Mouse (Mus musculus): Measurements from ENCODE around the gene Lrp5. TPM values are rescaled to one million over a fixed set of nuclear protein-coding genes. Genes with fewer than 3 reads are reported as not detected.
"Not testable (repeated sequence)": the region's sequence is repeated elsewhere in the genome, so short reads cannot be mapped to it uniquely, and the experiment has no call there.

Gene Lrp5
- polyA plus RNA-seq, 1 experiment from 2014 or later, result 5.3 TPM

DNA sequence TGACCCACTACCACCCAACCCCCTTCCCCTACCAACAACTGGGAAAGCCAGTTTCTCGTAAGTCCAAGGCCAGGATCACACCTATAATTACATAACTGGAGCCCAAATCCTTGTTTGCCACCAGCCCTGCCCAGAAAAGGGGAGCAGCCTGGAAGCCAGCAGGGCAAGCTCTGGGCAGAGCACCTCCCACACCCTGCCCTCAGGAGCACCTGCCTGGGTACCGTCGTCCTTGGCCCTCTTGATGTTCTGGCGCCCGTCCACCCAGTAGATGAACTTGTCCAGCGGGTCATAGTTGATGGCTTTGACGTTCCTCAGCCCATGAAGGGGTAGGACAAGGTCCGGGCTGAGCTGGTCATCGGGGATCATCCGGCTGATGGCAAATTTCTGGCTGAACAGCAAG is 76.5 kb downstream of the Lrp5 start:
- Histone ChIP-seq H3K27me3 (ENCODE audit: control insufficient read depth, insufficient read depth, low read length) (no peaks in the 10 kb centered on the region), H3K27ac (ENCODE audit: low read depth, low read length) (no peak overlapping the region), H3K4me2 (no peak overlapping the region), H3K36me3 (ENCODE audit: control insufficient read depth, insufficient read depth, low read length) (peaks cover 8% of the 10 kb centered on the region; the same call in 1 of the 2 replicates), H3K4me3 (ENCODE audit: low read depth, low read length) (no peak overlapping the region), H3K4me1 (ENCODE audit: control insufficient read depth, insufficient read depth, low read length) (peaks cover 6% of the 10 kb centered on the region), H3K9ac (ENCODE audit: low read depth, low read length) (no peak overlapping the region), H3K9me3 (replicated peaks; ENCODE audit: control insufficient read depth, low read length) (no peaks in the 10 kb centered on the region)
- WGBS (ENCODE audit: insufficient replicate concordance), result 94% methylated on average over 10 of the region's 10 CpGs
- no peak for ATAC-seq (replicated peaks; ENCODE audit: insufficient number of reproducible peaks, low FRiP score, low TSS enrichment)

DNA sequence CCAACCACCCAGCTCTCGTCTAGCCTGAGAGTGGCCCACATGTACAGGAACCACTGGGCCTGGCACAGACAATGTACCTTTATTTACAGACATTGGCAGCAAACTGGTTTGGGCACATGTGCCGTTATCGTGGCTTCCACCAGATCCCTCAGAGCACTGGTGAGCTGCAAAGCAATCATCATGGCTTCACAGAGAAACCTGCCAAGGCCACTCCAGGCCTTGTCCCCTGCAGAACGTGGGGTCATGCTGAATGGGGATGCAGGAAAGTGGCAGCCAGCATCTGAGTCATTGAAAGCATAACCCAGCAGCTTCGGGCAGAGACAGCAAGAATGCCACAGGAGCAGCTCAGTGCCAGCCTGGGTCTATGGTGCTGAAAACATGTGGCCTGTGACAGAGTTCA is 92.0 kb downstream of the Lrp5 start:
- no peak overlapping the region for H3K9ac ChIP-seq (ENCODE audit: low read depth, low read length)
- H3K27me3 ChIP-seq (ENCODE audit: control insufficient read depth, insufficient read depth, low read length), result no peaks in the 10 kb centered on the region
- H3K27ac ChIP-seq (ENCODE audit: low read depth, low read length), result no peak overlapping the region
- H3K36me3 ChIP-seq (ENCODE audit: control insufficient read depth, insufficient read depth, low read length), result peaks cover 24% of the 10 kb centered on the region
- ATAC-seq (replicated peaks; ENCODE audit: insufficient number of reproducible peaks, low FRiP score, low TSS enrichment), result no peak
- H3K4me2 ChIP-seq, result no peak overlapping the region
- 90% methylated on average over 5 of the region's 5 CpGs for WGBS (ENCODE audit: insufficient replicate concordance)
- H3K4me1 ChIP-seq (ENCODE audit: control insufficient read depth, insufficient read depth, low read length), result peaks cover 4% of the 10 kb centered on the region; the same call in 1 of the 2 replicates
- H3K4me3 ChIP-seq (ENCODE audit: low read depth, low read length), result no peak overlapping the region
- no peaks in the 10 kb centered on the region for H3K9me3 ChIP-seq (replicated peaks; ENCODE audit: control insufficient read depth, low read length)

DNA sequence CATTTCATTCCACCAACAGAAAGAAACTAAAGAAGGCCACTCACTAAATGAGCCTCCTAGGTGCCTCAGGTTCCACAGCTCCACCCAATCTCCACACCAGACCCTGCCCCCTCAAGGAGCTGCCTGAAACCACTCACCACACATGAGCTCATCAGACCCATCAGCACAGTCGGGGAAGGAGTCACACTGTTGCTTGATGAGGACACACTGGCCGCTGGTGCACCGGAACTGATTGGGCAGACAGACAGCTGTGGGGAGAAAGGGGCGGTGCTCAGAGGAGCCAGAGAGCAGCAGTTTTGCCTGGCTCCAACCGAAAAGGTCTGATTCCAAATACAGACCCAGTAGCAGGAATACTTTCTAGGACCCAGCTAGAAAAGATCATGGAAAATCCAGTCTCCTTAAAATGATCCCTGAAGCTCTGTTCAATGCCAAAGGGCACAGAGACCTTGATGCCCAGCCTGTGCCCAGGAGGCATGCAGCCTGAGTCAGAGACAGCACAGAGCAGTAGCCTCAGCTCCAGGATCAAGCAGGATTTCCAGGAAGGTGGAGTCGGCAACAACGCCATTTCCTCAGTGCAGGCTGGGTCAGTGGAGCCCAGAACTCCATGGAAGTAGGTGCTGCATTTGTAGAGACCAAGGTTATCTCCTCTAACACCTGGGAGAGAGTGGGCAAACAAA is 92.8 kb downstream of the Lrp5 start:
- WGBS (ENCODE audit: insufficient replicate concordance), result 76% methylated on average over 7 of the region's 7 CpGs
- Histone ChIP-seq H3K4me2 (no peak overlapping the region), H3K4me1 (ENCODE audit: control insufficient read depth, insufficient read depth, low read length) (peaks cover 4% of the 10 kb centered on the region; the same call in 1 of the 2 replicates), H3K9me3 (replicated peaks; ENCODE audit: control insufficient read depth, low read length) (no peaks in the 10 kb centered on the region), H3K27ac (ENCODE audit: low read depth, low read length) (no peak overlapping the region), H3K27me3 (ENCODE audit: control insufficient read depth, insufficient read depth, low read length) (no peaks in the 10 kb centered on the region), H3K4me3 (ENCODE audit: low read depth, low read length) (no peak overlapping the region), H3K36me3 (ENCODE audit: control insufficient read depth, insufficient read depth, low read length) (peaks cover 27% of the 10 kb centered on the region), H3K9ac (ENCODE audit: low read depth, low read length) (no peak overlapping the region)
- ATAC-seq (replicated peaks; ENCODE audit: insufficient number of reproducible peaks, low FRiP score, low TSS enrichment), result no peak

DNA sequence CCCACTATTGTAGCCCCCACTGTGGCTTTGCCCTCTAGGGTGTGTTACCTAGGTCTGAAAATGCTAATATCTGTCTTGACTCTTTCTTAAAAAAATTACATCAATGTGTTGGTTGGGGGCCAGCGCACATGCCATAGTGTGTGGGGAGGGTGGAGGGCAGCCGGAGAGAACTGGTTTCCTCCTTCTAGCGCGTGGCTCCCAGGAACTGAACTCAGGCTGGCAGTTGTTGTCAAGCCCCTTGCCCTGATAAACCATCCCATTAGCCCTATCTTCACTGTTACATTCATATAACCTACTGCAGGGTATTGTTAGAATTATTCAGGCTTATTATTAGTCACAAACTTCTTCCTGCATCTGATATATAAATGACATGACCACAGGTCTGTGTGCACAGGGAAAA is 96.4 kb downstream of the Lrp5 start:
- no peak overlapping the region for H3K27ac ChIP-seq (ENCODE audit: low read depth, low read length)
- no peak overlapping the region for H3K4me3 ChIP-seq (ENCODE audit: low read depth, low read length)
- H3K9ac ChIP-seq (ENCODE audit: low read depth, low read length), result no peak overlapping the region
- no peaks in the 10 kb centered on the region for H3K27me3 ChIP-seq (ENCODE audit: control insufficient read depth, insufficient read depth, low read length)
- H3K4me2 ChIP-seq, result no peak overlapping the region
- 86% methylated on average over 4 of the region's 4 CpGs for WGBS (ENCODE audit: insufficient replicate concordance)
- no peaks in the 10 kb centered on the region for H3K9me3 ChIP-seq (replicated peaks; ENCODE audit: control insufficient read depth, low read length)
- H3K4me1 ChIP-seq (ENCODE audit: control insufficient read depth, insufficient read depth, low read length), result peaks cover 4% of the 10 kb centered on the region; the same call in 1 of the 2 replicates
- H3K36me3 ChIP-seq (ENCODE audit: control insufficient read depth, insufficient read depth, low read length), result peaks cover 22% of the 10 kb centered on the region
- ATAC-seq (replicated peaks; ENCODE audit: insufficient number of reproducible peaks, low FRiP score, low TSS enrichment), result no peak

DNA sequence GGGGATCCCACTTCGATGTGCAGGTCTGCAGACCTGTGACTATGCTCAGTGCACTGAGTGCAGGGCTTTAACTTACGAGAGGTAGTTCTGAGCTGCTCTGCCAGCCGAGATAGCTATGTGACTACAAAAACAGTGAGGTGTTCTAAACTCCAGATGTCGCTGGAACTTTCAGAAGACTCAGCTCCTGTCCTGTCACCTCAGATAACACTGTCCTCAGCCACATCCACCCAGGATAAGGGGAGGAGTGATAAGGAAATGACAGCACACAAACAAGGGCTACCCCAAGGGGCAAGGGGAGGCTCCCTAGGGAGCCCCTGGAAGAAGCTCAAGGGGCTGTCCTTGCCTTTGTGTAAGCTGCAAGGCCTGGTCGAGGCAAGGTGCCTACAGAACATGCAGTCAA is 96.8 kb downstream of the Lrp5 start:
- H3K27me3 ChIP-seq (ENCODE audit: control insufficient read depth, insufficient read depth, low read length), result no peaks in the 10 kb centered on the region
- no peak overlapping the region for H3K27ac ChIP-seq (ENCODE audit: low read depth, low read length)
- ATAC-seq (replicated peaks; ENCODE audit: insufficient number of reproducible peaks, low FRiP score, low TSS enrichment), result no peak
- 35% methylated on average over 5 of the region's 5 CpGs for WGBS (ENCODE audit: insufficient replicate concordance)
- no peak overlapping the region for H3K4me2 ChIP-seq
- H3K4me1 ChIP-seq (ENCODE audit: control insufficient read depth, insufficient read depth, low read length), result peaks cover 4% of the 10 kb centered on the region; the same call in 1 of the 2 replicates
- no peak overlapping the region for H3K9ac ChIP-seq (ENCODE audit: low read depth, low read length)
- H3K36me3 ChIP-seq (ENCODE audit: control insufficient read depth, insufficient read depth, low read length), result peaks cover 19% of the 10 kb centered on the region
- no peaks in the 10 kb centered on the region for H3K9me3 ChIP-seq (replicated peaks; ENCODE audit: control insufficient read depth, low read length)
- no peak overlapping the region for H3K4me3 ChIP-seq (ENCODE audit: low read depth, low read length)

DNA sequence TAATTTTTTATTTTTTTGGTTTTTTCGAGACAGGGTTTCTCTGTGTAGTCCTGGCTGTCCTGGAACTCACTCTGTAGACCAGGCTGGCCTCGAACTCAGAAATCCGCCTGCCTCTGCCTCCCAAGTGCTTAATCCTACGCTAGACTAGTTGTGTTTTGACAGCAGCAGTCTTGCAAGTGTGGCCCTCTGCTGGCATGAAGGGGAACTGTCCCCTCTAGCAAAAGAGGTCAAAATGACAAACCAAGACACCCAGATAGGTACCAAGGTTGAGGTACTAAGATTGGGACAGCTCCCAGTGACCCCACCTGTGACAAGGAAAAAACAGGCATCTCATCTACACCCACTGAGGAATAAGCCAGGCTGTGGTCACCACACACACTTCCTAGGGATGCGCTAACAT is 98.6 kb downstream of the Lrp5 start:
- not testable (repeated sequence) for H3K4me3 ChIP-seq (ENCODE audit: low read depth, low read length); H3K27ac ChIP-seq (ENCODE audit: low read depth, low read length); H3K27me3 ChIP-seq (ENCODE audit: control insufficient read depth, insufficient read depth, low read length); H3K9ac ChIP-seq (ENCODE audit: low read depth, low read length); H3K9me3 ChIP-seq (replicated peaks; ENCODE audit: control insufficient read depth, low read length); ATAC-seq (replicated peaks; ENCODE audit: insufficient number of reproducible peaks, low FRiP score, low TSS enrichment); H3K4me1 ChIP-seq (ENCODE audit: control insufficient read depth, insufficient read depth, low read length); H3K4me2 ChIP-seq
- H3K36me3 ChIP-seq (ENCODE audit: control insufficient read depth, insufficient read depth, low read length), result peaks cover 14% of the 10 kb centered on the region
- WGBS (ENCODE audit: insufficient replicate concordance), result 91% methylated on average over 5 of the region's 5 CpGs

DNA sequence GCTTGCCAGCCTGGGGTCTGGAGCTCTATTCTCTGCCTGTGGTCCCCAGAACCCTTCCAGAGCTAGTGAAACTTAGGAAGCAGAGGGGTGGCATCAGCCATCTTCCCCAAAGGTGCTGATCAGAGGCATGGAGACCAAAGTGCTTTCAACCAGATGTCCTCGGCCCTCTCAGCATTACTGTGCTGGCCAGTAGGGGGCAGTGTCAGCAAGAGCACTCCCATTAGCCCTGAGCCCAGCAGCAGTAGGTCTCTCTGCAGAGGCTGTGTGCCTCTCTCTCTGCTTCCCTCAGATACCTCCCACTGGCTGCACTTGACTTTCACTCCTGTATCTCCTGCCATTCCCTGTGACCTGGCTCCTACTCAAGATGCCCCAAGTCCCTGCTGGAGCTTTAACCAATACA is 99.8 kb downstream of the Lrp5 start:
- peaks cover 14% of the 10 kb centered on the region for H3K36me3 ChIP-seq (ENCODE audit: control insufficient read depth, insufficient read depth, low read length)
- 35% methylated on average over 1 of the region's 1 CpGs for WGBS (ENCODE audit: insufficient replicate concordance)
- ATAC-seq (replicated peaks; ENCODE audit: insufficient number of reproducible peaks, low FRiP score, low TSS enrichment), result no peak

DNA sequence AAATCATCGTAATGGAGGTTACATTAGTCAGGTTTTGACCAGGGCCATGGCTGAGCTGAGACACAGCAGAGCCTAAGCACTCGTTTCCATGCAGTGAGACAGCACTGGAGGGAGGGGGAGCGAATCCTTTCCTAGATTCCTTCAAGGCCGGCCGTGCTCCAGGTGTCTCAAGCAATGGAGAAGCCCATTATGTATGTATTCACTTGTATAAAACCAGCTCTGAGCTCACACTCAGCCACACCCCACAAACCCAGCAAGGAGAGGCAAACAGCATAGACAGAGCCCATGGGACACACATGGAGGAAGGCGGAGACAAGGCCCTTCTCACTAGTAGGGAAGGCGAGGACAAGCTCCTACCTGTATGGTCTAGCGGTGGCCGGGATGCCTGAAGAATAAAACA is 100.3 kb downstream of the Lrp5 start:
- no peaks in the 10 kb centered on the region for H3K9me3 ChIP-seq (replicated peaks; ENCODE audit: control insufficient read depth, low read length)
- peaks cover 4% of the 10 kb centered on the region; the same call in 1 of the 2 replicates for H3K4me1 ChIP-seq (ENCODE audit: control insufficient read depth, insufficient read depth, low read length)
- no peak for ATAC-seq (replicated peaks; ENCODE audit: insufficient number of reproducible peaks, low FRiP score, low TSS enrichment)
- no peak overlapping the region for H3K4me2 ChIP-seq
- H3K27me3 ChIP-seq (ENCODE audit: control insufficient read depth, insufficient read depth, low read length), result no peaks in the 10 kb centered on the region
- no peak overlapping the region for H3K27ac ChIP-seq (ENCODE audit: low read depth, low read length)
- H3K9ac ChIP-seq (ENCODE audit: low read depth, low read length), result no peak overlapping the region
- H3K4me3 ChIP-seq (ENCODE audit: low read depth, low read length), result no peak overlapping the region
- peaks cover 14% of the 10 kb centered on the region for H3K36me3 ChIP-seq (ENCODE audit: control insufficient read depth, insufficient read depth, low read length)
- WGBS (ENCODE audit: insufficient replicate concordance), result 87% methylated on average over 9 of the region's 9 CpGs

More for the DNA sequence above, 99.8 kb downstream of the Lrp5 start:
- Histone ChIP-seq H3K9ac (ENCODE audit: low read depth, low read length) (no peak overlapping the region), H3K27ac (ENCODE audit: low read depth, low read length) (no peak overlapping the region), H3K27me3 (ENCODE audit: control insufficient read depth, insufficient read depth, low read length) (no peaks in the 10 kb centered on the region), H3K4me1 (ENCODE audit: control insufficient read depth, insufficient read depth, low read length) (peaks cover 4% of the 10 kb centered on the region; the same call in 1 of the 2 replicates), H3K4me3 (ENCODE audit: low read depth, low read length) (no peak overlapping the region), H3K4me2 (no peak overlapping the region), H3K9me3 (replicated peaks; ENCODE audit: control insufficient read depth, low read length) (no peaks in the 10 kb centered on the region)

DNA sequence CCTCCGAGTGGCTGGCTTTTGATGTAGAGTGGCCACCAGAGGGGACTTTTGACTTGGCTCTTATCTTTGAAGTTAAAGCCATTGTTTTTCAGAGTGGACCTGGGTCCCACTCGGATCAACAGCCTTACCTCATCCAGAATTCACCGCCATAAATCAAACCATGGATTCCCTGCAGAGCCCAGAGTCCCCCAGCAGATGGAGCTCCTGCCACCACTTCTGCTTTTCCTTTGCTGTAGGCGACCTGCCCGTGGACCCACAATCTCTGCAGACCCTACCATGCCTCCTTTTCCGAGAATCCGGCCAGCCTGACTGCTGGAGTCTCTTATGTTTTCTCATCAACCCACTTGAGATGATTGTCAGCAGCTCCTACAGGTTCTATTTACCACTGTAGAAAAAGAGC is 105.0 kb downstream of the Lrp5 start:
- Histone ChIP-seq H3K27ac (ENCODE audit: low read depth, low read length) (no peak overlapping the region), H3K4me1 (ENCODE audit: control insufficient read depth, insufficient read depth, low read length) (peaks cover 18% of the 10 kb centered on the region), H3K27me3 (ENCODE audit: control insufficient read depth, insufficient read depth, low read length) (no peaks in the 10 kb centered on the region), H3K36me3 (ENCODE audit: control insufficient read depth, insufficient read depth, low read length) (0 out of 2 replicates have a peak, but pooled peaks cover 2% of the 10 kb centered on the region), H3K4me2 (no peak overlapping the region), H3K9me3 (replicated peaks; ENCODE audit: control insufficient read depth, low read length) (no peaks in the 10 kb centered on the region), H3K4me3 (ENCODE audit: low read depth, low read length) (no peak overlapping the region), H3K9ac (ENCODE audit: low read depth, low read length) (no peak overlapping the region)
- 19% methylated on average over 7 of the region's 7 CpGs for WGBS (ENCODE audit: insufficient replicate concordance)
- no peak for ATAC-seq (replicated peaks; ENCODE audit: insufficient number of reproducible peaks, low FRiP score, low TSS enrichment)

All from heart, embryonic 11.5 days (tissue).